Mouse (Mus musculus): ENCODE measurements around the gene Timm29. TPM values are rescaled to one million over a fixed set of nuclear protein-coding genes. Genes with fewer than 3 reads are reported as not detected.
A peak's percentile ranks its signal among the peaks of the same experiment; 100 is the strongest.

Timm29 gene
- polyA plus RNA-seq, 1 experiment from 2014 or later: 29.3 TPM

DNA sequence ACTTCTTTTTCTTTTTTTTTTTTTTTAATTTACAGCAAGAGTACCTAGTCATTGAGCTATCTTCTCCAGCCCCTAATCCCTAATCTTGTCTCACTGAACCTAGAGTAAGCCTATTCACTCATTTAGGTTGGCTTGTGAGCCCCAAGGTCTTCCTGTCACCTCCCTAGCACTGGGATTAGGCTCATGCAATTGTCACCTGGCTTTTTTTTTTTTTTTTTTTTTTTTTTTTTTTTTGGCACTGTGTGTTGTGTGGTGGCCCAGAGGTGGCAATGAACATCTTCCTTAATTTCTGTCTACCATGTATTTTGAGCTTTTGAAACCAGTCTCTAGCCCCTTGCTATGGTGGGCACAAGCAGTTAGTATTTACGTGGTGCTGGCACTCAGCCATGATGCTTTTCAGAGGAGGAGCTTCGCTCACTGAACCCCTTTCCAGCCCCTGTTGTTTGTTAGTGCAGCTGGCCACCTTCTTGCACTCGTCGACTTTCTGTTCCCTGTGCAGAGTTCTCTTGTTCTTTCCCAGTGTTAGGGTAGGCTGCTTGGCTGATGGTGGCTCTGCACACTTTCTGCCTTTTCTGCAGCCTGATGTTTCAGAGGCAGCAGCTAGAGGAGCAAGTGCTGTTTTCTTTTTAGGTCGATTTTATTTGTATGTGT is 34.7 kb downstream of the Timm29 start:
- H3K4me3 ChIP-seq (replicated peaks): no peak overlapping the region
- no peak overlapping the region for H3K9ac ChIP-seq
- no peaks in the 10 kb centered on the region for H3K9me3 ChIP-seq
- no peak for ATAC-seq
- H3K4me2 ChIP-seq (replicated peaks): no peak overlapping the region
- no peaks in the 10 kb centered on the region for H3K27me3 ChIP-seq (replicated peaks)
- no peak overlapping the region for H3K27ac ChIP-seq
- 0 out of 2 replicates have a peak, but pooled peaks cover 2% of the 10 kb centered on the region for H3K4me1 ChIP-seq (replicated peaks)
- 0 out of 2 replicates have a peak, but pooled peaks cover 4% of the 10 kb centered on the region for H3K36me3 ChIP-seq
- WGBS: 76% methylated on average over 5 of the region's 5 CpGs

DNA sequence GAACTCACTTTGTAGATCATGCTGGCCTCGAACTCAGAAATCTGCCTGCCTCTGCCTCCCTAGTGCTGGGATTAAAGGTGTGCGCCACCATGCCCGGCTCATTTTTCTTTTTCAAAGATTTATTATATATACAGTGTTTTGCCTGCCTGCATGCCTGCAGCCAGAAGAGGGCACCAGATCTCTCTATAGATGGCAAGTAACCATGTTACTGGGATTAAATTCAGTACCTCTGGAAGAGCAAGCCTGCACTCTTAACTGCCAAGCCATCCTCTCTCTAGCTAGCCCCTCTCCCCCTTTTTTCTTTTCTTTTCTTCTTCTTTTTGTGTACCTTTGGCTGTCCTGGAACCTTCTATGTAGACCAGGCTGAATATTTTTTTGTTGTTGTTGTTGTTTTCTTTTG is 38.2 kb downstream of the Timm29 start:
- Histone ChIP-seq H3K36me3 (peaks cover 25% of the 10 kb centered on the region), H3K4me2 (replicated peaks) (no peak overlapping the region), H3K4me1 (replicated peaks) (0 out of 2 replicates have a peak, but pooled peaks cover 2% of the 10 kb centered on the region), H3K4me3 (replicated peaks) (no peak overlapping the region), H3K27me3 (replicated peaks) (no peaks in the 10 kb centered on the region), H3K9ac (no peak overlapping the region), H3K9me3 (no peaks in the 10 kb centered on the region), H3K27ac (no peak overlapping the region)
- 69% methylated on average over 3 of the region's 3 CpGs for WGBS
- ATAC-seq: no peak

- 88% methylated on average over 3 of the region's 3 CpGs for WGBS
- Histone ChIP-seq H3K27ac (no peak overlapping the region), H3K4me2 (replicated peaks) (no peak overlapping the region), H3K36me3 (peaks cover 48% of the 10 kb centered on the region), H3K4me3 (replicated peaks) (no peak overlapping the region), H3K27me3 (replicated peaks) (no peaks in the 10 kb centered on the region), H3K4me1 (replicated peaks) (0 out of 2 replicates have a peak, but pooled peaks cover 2% of the 10 kb centered on the region), H3K9ac (no peak overlapping the region), H3K9me3 (no peaks in the 10 kb centered on the region)
- ATAC-seq: no peak
These were observed 40.6 kb downstream of the Timm29 start for GRCm38 (mm10) chr9:21633106-21633505.

GRCm38 (mm10) chr9:21635639-21636038 is 43.1 kb downstream of the Timm29 start:
- Histone ChIP-seq H3K27ac (no peak overlapping the region), H3K9ac (no peak overlapping the region), H3K36me3 (peaks cover 70% of the 10 kb centered on the region), H3K4me2 (replicated peaks) (no peak overlapping the region), H3K9me3 (no peaks in the 10 kb centered on the region), H3K4me3 (replicated peaks) (no peak overlapping the region), H3K27me3 (replicated peaks) (no peaks in the 10 kb centered on the region), H3K4me1 (replicated peaks) (no peaks in the 10 kb centered on the region)
- no peak for ATAC-seq
- 68% methylated on average over 7 of the region's 7 CpGs for WGBS

GRCm38 (mm10) chr9:21639031-21639430 is 46.5 kb downstream of the Timm29 start:
- Histone ChIP-seq H3K9ac (no peak overlapping the region), H3K27ac (no peak overlapping the region), H3K4me1 (replicated peaks) (no peaks in the 10 kb centered on the region), H3K4me3 (replicated peaks) (no peak overlapping the region), H3K27me3 (replicated peaks) (no peaks in the 10 kb centered on the region), H3K4me2 (replicated peaks) (no peak overlapping the region), H3K9me3 (no peaks in the 10 kb centered on the region), H3K36me3 (peaks cover 92% of the 10 kb centered on the region)
- 96% methylated on average over 11 of the region's 11 CpGs for WGBS
- no peak for ATAC-seq

MicroRNAs within 50 kb of the gene (microRNA counts, 519-probe panel; counts per million panel counts)
- microRNA mmu-miR-1946b: 97.1 counts per million, percentile 29 among the panel's probes with 10 or more counts

Other genes with a start within 250 kb of the Timm29 start
- 143 and 150 TPM in 2 replicates for gene Ilf3, start 224.9 kb upstream of the Timm29 start, polyA plus RNA-seq (2015; fragmentation: Nextera tagmentation; extraction: Ambion mirVana)
- 57.0 and 60.5 TPM in 2 replicates for gene Qtrt1, start 180.9 kb upstream of the Timm29 start, polyA plus RNA-seq (2015; fragmentation: Nextera tagmentation; extraction: Ambion mirVana)
- gene Dnm2, start 167.8 kb upstream of the Timm29 start, polyA plus RNA-seq (2015; fragmentation: Nextera tagmentation; extraction: Ambion mirVana): 70.6 and 75.7 TPM in 2 replicates
- gene Tmed1, start 82.5 kb upstream of the Timm29 start, polyA plus RNA-seq (2015; fragmentation: Nextera tagmentation; extraction: Ambion mirVana): 77.7 and 84.5 TPM in 2 replicates
- gene AB124611, start 66.5 kb upstream of the Timm29 start, polyA plus RNA-seq (2015; fragmentation: Nextera tagmentation; extraction: Ambion mirVana): 2.5 and 3.0 TPM in 2 replicates
- 41.4 and 42.2 TPM in 2 replicates for gene Carm1, start 45.8 kb upstream of the Timm29 start, polyA plus RNA-seq (2015; fragmentation: Nextera tagmentation; extraction: Ambion mirVana)
- gene Yipf2, start 106 bp downstream of the Timm29 start, polyA plus RNA-seq (2015; fragmentation: Nextera tagmentation; extraction: Ambion mirVana): 25.2 and 34.3 TPM in 2 replicates
- gene Smarca4, start 23.4 kb downstream of the Timm29 start, polyA plus RNA-seq (2015; fragmentation: Nextera tagmentation; extraction: Ambion mirVana): 67.0 and 68.6 TPM in 2 replicates
- gene Ldlr, start 130.8 kb downstream of the Timm29 start, polyA plus RNA-seq (2015; fragmentation: Nextera tagmentation; extraction: Ambion mirVana): 76.7 and 81.2 TPM in 2 replicates
- gene Spc24, start 167.6 kb downstream of the Timm29 start, polyA plus RNA-seq (2015; fragmentation: Nextera tagmentation; extraction: Ambion mirVana): 94.2 and 107 TPM in 2 replicates
- gene Kank2, start 206.0 kb downstream of the Timm29 start, polyA plus RNA-seq (2015; fragmentation: Nextera tagmentation; extraction: Ambion mirVana): 16.3 and 16.7 TPM in 2 replicates
- 8.2 and 12.0 TPM in 2 replicates for gene Angptl8, start 242.8 kb downstream of the Timm29 start, polyA plus RNA-seq (2015; fragmentation: Nextera tagmentation; extraction: Ambion mirVana)